Mouse (Mus musculus): ENCODE measurements around the gene Nell1.
"Not testable (repeated sequence)": the region's sequence is repeated elsewhere in the genome, so short reads cannot be mapped to it uniquely, and the experiment has no call there.

Nell1 gene

DNA sequence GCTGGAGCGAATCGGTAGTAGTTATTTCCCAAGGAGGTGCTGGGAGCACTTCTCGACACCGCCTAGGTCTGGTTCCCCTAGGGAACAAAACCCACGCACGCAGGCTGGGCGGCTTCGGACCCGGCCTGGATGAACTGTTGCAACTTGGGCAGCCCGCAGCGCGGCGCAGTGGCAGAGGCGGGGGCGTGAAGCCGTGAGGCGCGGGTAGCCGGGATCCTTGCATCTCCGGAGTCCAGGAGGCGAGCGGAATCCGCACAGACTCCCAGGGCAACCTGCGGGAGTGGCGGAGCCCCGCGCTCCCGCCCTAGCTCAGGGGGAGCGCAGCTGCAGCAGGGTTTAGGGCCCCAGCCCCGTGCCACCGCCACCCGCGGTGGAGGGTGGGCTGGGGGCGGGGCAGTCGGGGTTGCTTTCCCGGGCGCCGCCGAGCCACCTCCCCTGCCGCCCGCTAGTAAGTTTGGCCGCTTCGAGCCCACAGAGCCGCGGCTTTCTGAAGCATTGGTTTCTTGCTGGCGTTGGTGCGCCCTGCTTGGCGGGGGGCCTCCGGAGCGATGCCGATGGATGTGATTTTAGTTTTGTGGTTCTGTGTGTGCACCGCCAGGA lies at the start of gene Nell1:
Gene Nell1 (plus strand): TSS at position 24 of the 600 bp plus-strand sequence.
- DNase-seq (ENCODE audit: low spot score in 2 of 2): peak; percentile 45 to 47

DNA sequence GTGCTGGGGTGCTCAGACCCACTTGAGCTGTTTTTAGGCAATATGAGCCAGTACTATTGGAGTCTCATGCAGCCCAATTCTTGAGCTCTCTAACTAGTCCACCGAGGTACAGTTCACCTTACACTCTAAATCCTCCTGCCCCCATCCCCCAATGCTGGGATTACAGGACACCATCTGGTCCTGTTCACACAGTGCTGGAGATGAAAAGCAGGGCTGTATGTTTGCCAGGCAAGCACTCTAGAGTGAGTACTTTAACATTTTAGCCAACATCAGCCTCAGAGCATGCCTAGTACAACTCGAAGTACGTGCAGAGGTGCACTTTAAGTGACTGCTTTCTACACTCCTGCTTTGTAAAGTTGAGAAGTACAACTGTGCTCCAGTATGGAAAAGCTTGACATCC lies 46.1 kb upstream of the Nell1 start:
- no peak for DNase-seq (ENCODE audit: low spot score in 2 of 2)

DNA sequence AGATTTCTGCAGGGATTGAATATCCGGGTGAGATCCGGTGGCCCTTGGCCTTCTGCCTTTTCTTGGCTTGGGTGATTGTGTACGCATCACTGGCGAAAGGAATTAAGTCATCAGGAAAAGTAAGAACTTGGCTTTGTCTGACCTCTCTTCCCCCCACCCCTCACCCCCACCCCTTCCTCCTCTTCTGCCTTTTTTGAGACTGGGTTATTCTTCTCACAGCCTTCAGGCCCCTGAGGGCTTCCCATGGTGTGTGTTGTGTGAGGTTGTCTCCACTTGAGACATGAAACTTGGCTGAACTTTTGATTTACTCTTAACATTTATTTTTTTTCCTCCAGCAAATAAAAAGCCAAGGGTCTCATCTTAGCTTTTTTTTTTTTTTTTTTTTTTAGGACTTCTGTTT lies 44.7 kb upstream of the Nell1 start:
- no peak for DNase-seq (ENCODE audit: low spot score in 2 of 2)

DNA sequence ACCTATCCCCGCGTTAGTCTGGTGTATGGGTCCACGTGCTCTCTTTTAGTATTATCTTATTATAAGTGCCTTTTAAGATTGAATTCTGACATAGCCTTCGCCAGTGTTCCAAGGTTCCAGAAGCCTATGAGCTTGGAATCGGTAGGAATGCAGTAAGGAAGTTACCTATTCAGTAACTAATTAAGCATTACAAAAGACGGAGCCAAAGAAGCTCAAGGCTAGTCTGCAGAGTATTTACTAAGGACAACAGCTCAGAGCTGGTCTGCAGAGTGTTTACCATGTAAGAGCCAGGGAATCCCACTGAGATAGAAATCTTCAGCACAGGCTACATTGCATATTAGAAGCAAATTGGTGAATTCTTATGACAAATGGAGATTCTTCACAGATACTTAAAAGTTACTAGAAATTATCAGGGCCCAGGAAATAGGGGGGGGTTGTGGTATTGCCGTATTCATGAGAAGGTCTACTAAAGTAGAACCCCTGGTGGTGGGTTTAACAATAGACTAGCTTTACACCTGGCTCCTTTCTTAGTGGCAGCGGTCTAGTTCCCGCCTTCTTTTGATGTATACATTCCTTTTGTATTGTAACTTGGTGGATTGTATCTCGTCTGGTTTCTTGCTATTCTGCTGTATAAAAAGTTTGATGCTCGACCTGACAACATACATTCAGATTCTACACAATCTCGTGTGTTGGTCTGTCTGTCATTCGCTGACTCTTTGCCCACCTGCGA lies 41.1 kb upstream of the Nell1 start:
- DNase-seq (ENCODE audit: low spot score in 2 of 2): not testable (repeated sequence)

DNA sequence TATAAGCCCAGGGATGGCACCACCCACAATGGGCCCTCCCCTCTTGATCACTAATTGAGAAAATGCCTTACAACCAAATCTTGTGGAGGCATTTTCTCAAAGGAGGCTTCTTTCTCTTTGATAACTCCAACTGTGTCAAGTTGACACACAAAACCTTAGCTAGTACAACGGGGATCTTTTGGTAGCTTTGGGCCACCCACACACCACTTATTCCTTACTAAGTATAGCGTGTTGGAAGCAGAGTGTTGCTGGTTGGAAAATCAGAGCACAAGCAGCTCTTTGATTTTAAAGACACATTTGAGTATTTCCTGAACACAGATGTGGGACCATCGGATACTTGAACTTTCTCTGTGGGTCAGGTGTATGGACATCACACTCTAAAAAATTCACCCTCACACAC lies 37.8 kb upstream of the Nell1 start:
- DNase-seq (ENCODE audit: low spot score in 2 of 2): peak in 1 of 2 experiments; percentile 44

DNA sequence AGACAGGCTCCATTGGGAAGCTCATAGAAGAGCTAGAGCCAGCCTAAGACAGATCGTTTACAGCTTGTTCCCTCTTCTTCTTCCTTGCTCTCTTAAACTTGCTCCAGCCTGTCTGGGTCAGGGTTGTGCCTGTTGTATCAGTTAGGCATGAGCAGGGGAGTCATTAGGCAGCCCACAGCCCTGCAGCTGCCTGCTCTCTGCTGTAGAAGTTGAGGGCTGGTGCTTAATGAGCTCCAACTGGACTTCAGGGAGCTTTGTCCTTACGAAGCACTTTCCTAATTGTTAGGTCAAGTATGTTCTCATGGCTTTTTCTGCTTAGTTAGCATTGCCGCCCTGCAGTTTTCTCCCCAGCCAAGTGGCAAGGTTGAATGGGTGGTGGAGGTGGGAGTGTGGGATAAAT lies 32.6 kb upstream of the Nell1 start:
- no peak for DNase-seq (ENCODE audit: low spot score in 2 of 2)

DNA sequence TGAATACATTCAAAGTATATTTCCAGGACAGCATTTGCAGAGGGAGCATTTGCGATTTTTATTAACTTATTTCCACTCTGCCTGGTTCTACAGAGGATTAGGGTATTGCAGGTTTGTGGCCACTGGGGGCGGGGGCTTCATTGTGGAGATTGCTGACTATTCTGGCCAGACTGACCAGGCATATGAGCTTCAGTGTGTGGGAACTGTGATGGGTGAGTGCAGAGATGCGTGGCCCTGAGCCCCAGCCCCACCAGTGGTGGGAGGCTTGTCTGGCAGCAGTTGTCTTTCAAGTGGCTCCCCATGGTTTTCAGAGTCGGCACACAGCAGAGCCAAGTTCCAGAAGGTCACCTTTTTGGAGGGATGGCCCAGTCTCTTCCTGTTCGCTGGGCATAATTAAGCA lies 32.2 kb upstream of the Nell1 start:
- no peak for DNase-seq (ENCODE audit: low spot score in 2 of 2)

DNA sequence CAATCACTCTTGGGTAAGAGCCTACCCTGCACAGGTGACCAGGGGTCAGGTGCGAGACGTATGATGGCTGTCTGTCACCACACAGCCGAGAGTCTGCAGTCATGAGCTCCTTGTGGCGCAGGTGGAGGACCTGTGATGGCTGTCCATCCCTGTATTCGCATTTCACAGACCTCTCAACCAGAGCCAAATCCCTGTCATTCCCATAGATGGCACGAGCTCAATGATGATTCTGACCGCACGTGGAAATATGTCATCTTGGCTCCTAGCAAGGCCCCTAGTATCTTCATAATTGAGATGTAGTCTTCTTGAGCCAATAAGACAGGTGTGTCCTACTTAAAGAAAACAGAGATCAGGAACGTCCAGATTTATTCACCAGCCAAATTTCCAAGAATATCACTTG lies 28.0 kb upstream of the Nell1 start:
- no peak for DNase-seq (ENCODE audit: low spot score in 2 of 2)

DNA sequence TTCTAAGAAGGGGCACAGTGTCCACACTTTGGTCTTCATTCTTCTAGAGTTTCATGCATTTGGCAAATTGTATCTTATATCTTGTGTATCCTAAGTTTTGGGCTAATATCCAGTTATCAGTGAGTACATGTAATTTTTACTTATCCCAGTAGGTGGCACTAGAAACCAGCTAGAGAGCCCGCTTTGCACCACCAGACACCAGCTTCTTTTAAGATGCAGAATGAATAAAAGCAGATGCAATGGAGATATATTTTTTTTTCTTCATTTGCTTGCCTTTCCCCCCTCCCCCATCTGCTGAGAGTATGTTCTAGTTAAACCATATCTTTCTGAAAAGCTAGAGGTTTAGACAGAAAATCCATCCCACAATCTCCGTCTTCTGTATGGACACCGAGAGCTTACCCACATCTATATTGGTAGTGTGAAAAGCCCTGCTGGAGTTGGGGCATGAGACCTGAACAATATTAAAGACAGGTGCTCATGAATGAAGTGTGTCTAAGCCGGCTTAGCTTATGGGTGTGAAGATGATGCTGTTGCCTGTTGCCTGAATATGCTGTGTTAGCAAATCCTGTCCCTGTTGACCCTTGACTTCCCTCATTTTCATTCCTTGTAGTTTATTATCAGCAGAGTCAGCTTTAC lies 21.0 kb upstream of the Nell1 start:
- peak in 1 of 2 experiments; percentile 56 for DNase-seq (ENCODE audit: low spot score in 2 of 2)

DNA sequence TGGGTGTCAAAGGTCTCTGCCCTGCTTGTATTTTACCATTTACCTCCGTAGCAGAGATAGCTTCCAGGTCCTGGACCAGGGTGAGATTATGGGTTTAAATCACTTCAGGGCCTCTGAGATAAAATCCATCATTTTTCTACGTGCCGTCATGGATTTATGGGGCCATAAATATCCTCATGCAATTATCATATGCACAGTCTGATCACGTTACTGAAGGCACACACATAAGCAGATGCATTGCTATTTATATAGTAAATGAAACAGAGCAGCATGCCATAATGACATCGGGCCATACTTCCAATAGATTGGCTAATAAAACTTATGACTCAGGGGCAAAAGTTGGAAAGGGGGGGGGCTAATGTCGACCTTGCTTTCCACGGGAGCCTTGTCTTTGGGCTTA lies 19.8 kb upstream of the Nell1 start:
- no peak for DNase-seq (ENCODE audit: low spot score in 2 of 2)

DNA sequence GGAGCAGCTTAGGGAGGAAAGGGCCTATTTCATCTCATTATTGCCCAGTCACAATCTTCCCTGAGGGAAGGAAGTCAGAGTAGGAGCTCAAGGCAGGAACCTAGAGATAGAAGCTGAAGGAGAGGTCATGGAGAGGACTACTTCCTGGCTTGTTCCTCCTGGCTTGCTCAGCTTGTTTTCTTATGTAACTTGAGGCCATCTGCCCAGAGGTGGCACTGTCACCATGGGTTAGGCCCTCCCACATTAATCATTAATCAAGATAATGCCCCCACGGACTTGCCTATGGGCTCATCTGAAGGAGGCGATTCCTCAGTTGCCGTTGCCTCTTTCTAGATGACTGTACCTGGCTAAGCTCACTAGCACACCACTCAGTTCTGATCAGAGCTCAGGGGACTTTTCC lies 17.5 kb upstream of the Nell1 start:
- no peak for DNase-seq (ENCODE audit: low spot score in 2 of 2)

DNA sequence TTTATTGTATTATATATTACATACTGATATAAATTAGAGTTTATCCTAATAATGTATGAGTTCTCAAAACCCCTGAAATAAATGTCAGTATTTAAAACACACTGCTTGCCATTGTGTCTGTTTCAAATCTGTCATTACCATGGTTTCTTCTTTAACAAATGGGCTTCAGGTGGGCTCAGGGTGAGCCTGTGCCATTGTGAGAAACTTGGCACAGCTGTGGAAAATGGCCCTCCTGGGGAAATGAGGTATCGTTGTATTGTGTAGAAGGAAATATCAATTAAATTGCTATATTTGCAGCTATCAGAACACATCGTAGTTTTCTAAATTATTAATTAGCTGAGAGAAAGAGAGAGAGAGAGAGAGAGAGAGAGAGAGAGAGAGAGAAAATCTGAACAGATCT lies 10.9 kb upstream of the Nell1 start:
- DNase-seq (ENCODE audit: low spot score in 2 of 2): no peak

DNA sequence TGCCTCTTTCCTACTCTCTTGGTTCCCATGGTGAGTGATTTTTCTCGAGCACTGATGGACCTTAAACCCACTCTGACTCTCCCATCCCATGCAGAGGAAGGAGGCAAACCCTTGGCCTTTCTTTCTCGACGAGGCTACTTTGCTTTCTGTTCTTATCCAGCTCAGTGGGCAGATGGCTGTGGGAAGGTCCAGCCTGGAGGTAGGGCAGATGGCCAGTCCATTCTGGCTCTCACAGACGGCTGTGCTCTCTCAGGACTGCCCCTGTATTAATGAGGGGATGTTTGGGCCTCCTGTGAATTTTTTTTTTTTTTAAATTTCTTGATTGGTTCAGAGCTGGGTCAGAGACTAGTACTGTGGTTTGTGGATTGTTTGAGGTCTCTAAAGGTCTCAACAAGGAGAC lies 5.1 kb upstream of the Nell1 start:
- no peak for DNase-seq (ENCODE audit: low spot score in 2 of 2)

DNA sequence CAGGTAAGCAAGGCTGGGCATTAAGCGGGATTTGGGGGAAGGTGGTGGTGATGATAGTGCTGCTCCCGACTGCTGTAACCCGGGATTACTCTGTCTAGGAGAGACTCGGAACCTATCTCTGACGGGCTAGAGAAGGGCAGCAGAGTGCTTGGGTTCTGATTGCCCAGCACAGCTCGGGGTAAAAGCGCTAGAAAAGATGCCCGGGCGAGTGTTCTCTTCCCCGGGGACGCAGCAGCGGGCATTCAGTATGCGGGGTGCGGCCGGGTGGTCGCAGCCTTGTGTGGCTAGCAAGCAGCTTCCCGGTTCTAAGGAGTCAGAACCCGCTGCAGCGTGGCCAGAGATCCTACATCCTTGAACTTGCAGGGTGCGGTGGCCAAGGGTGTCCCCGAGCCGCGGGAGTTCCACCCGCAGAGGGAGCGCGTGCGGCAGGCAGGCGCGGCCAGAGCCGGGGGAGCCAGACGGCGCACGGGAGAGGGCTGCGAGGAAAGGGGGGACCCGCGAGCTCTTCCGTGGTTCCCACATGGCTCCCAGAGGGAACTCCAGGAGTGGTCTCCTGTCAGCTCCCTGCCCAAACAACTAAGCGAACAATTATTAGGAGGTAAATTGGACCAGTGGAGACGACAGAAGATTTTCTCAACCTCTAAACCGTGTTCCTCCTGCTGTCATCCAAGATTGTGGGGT lies 917 bp downstream of the Nell1 start:
- DNase-seq (ENCODE audit: low spot score in 2 of 2): peak; percentile 54

DNA sequence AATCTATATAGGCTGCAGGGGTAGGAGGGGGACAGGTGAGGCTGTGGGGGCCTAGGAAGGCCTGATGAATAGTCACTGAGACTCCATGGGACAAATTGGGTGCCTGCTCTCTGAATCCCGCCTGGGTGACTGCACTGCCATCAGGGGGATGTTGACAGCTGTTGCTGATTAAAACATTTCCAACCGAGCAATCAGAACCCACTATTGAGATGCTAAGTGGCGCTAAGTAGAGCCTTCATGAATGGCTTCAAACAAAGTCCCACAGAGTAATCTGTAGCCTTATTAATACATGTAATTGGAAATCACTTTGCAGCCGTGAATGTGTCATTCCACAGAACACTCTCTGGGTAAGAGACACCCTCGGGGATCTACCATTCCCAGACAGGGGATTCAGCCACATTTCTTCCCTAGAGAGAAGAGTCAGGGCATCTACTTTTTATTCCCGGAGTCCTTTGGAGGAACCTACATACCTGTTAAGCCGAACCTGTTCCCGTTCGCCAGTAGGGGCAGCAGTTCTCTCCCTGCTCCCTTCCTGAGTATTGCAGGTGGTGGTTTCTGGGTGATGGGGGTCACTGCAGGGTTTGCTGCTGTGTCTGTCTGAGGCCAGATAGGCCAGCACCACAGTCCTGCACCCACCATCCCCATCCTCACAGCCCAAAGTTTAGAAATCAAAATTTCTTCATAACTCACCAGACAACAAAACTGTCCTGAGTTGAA lies 7.0 kb downstream of the Nell1 start:
- no peak for DNase-seq (ENCODE audit: low spot score in 2 of 2)

DNA sequence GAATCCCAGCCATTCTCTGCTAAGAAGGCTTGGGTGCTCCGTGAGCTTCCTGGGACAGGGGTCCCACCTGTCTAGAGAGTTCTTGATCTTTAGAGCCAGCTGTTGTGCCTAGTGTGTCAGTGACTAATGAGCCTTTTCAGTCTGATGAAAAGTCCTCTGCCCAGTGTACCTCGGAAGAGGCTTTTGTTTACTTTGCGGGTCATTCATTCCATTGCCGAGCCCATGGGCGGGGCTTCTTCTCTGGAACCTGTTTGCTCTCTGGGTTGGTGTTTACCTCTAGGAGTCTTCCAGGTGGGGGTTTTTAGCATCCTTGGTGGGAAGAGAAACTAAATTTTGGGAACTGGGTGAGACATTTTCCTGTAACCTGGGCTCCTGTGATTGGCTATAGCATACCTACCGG lies 10.0 kb downstream of the Nell1 start:
- no peak for DNase-seq (ENCODE audit: low spot score in 2 of 2)

DNA sequence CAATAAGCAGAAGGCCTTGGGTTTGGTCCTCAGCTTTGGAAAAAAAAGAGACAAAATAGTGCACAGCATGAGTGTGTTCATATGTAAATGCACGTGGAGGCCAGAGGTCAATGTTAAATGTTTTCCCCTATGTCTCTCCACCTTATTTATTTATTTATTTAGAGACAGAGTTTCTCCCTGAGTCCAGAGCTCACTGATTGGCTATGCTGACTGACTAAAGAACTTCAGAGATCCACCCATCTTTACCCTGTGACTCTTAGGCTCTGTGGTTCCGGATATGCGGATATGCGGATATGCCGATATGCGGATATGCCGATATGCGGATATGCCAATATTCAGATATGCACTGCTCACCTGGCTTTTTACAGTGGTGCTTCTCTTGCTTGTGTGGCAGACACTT lies 11.3 kb downstream of the Nell1 start:
- DNase-seq (ENCODE audit: low spot score in 2 of 2): no peak

DNA sequence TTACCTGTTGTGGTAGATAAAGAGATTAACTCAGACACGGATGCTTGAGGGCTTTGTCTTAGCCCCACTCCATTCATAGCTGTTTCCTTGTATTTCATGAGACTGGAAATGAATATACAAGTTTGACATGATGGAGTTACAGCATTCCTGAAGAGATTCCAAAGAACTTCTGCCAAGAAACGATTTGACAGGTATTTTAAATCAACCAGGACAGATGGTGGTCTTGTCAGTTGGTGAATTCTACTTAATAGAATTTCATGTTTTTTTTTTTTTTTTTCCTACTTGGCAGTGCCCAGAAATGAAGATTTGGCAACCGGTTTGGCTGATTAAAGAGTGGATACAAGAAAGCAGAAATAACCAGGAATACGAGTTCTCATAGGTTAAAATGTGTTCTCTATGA lies 24.7 kb downstream of the Nell1 start:
- no peak for DNase-seq (ENCODE audit: low spot score in 2 of 2)

DNA sequence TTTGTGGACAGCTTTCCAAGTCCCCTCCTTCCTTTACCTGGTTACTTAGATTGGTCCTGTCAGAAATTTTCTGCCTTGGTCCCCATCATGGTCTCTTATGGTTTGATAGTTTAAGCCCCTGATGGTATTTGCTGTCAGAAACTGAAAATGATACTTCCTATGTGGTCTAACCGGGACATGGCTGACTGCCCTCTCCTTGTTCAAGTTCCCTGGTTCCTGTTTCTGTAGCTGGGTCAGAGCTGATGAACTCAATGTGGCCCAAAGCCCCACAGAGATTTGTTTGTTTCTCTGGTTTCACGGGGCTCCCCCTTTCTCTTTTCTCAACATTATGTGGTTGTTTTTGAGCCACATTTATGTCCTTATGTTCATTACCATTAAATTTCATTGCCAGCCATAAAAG lies 30.6 kb downstream of the Nell1 start:
- no peak for DNase-seq (ENCODE audit: low spot score in 2 of 2)

DNA sequence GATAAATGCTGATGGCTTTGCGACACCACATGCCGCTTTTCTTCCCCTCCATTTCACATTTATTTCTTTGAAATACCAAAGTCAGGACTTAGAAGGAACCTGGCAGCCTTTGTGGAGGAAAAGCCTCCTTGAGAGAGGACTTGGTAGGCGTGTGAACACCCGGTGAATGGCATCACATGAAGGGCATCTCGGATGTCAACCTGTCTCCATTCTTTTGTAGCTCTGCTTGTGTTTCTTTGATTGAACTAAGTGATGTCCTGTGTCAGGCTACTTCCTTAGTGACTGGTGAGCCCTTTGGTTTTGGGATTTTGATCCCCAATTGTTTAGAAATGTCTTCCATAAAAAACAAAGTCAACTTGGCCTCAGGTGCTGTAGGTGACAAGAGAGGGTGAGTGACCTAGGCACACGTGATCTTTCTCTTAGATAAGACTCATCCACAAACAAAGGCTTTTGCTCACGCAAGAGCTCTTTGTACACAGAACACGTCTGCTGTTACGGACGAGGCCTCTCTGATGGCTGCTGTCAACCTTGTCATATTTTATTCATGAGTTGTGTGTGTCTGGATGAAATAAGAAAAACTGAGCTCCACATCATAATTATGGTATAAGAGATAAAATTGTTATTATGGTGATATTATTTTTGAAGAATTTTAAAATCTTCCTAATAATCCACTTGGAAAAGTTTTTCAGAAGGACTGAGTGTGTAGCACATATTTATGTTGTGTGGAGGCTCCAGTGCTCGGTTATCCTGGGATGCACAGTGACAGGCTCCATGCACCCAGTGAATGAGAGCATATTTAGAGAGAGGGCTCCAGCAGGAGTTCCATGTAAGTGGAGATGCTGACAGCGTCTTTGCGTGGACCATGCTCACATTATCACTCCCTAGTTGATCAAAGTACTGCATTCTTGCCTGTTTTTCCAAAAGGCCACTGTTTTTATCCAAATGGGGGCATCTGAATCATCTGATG lies 60.8 kb downstream of the Nell1 start:
- DNase-seq (ENCODE audit: low spot score in 2 of 2): no peak

DNA sequence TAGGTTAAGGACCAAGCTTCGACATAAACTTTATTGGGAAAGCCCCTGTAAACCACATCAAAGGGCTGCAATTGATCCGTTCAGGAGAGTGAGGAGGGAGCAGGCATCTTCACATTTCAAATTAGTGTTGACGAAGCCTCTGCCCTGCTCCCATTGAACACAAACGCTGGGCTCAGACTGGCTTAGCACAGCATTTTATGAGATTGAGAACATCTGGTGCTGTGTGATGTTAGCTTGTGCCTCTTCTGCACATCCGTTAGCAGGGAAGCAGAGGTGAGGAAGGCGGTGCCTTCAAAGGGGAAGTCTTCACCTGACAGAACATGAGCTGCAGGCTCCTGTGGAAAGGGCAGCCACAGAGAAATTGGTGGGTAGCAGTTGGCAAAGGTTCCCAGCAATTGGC lies 66.4 kb downstream of the Nell1 start:
- no peak for DNase-seq (ENCODE audit: low spot score in 2 of 2)

Data from frontal cortex, postnatal 36 days (tissue).